Mouse (Mus musculus) heart, embryonic 16.5 days (tissue): ENCODE data around the gene Sfxn5. TPM values are rescaled to one million over a fixed set of nuclear protein-coding genes. Genes with fewer than 3 reads are reported as not detected.

Experiments used
- ATAC-seq: fragments of 200-750 bp; cut with Nextera tagmentation; replicated peaks from 2 replicates; pipeline ENCODE4 v1.8.0; 2017; ENCODE audit warnings: moderate number of reproducible peaks; ENCODE audit not compliant: insufficient read depth, low FRiP score; ENCODE audit errors: extremely low read depth
- H3K27ac ChIP-seq: fragments of 300-500 bp; sonication (generic); 2 replicates; pipeline ENCODE4 v1.5.1; 2014; ENCODE audit warnings: mild to moderate bottlenecking, low read length, control low read depth, moderate library complexity
- H3K27me3 ChIP-seq: fragments of 300-500 bp; sonication (generic); 2 replicates; pipeline ENCODE4 v1.6.1; 2014; ENCODE audit warnings: low read length, mixed read lengths; ENCODE audit not compliant: control insufficient read depth, insufficient read depth
- H3K36me3 ChIP-seq: fragments of 300-500 bp; sonication (generic); 2 replicates; pipeline ENCODE4 v1.6.1; 2014; ENCODE audit not compliant: control insufficient read depth, insufficient read depth
- H3K4me1 ChIP-seq: fragments of 300-500 bp; sonication (generic); 2 replicates; pipeline ENCODE4 v1.6.1; 2014; ENCODE audit warnings: low read length, mixed read lengths; ENCODE audit not compliant: control insufficient read depth, insufficient read depth
- H3K4me2 ChIP-seq: fragments of 300-500 bp; sonication (generic); 2 replicates; pipeline ENCODE4 v1.6.1; 2014; ENCODE audit warnings: low read depth, mild to moderate bottlenecking, control low read depth, low read length
- H3K4me3 ChIP-seq: fragments of 300-500 bp; sonication (generic); 2 replicates; pipeline ENCODE4 v1.5.1; 2014; ENCODE audit warnings: mild to moderate bottlenecking, control low read depth, low read length
- H3K9ac ChIP-seq: fragments of 300-500 bp; sonication (generic); 2 replicates; pipeline ENCODE4 v1.6.1; 2014; ENCODE audit warnings: low read length, control low read depth
- H3K9me3 ChIP-seq: fragments of 300-500 bp; sonication (generic); replicated peaks from 2 replicates; pipeline ENCODE4 v1.6.1; 2016; ENCODE audit warnings: low read length; ENCODE audit not compliant: control insufficient read depth
- WGBS: fragments of 180-500 bp; shearing (Covaris S2); extraction: QIAGEN DNeasy Blood & Tissue Kit; methylation state at CpG from one replicate; pipeline ENCODE4 v1.1.7; 2014; 5-methylcytosine and 5-hydroxymethylcytosine counted together
- polyA plus RNA-seq: library from polyadenylated mRNA; unstranded; fragments of >200 nt; fragmentation: Nextera tagmentation; extraction: Ambion mirVana; gene quantifications from 2 replicates; pipeline ENCODE4 v1.2.1, GENCODE M21; 2015

Gene Sfxn5
- polyA plus RNA-seq, 1 experiment from 2014 or later, result 4.9 TPM

DNA sequence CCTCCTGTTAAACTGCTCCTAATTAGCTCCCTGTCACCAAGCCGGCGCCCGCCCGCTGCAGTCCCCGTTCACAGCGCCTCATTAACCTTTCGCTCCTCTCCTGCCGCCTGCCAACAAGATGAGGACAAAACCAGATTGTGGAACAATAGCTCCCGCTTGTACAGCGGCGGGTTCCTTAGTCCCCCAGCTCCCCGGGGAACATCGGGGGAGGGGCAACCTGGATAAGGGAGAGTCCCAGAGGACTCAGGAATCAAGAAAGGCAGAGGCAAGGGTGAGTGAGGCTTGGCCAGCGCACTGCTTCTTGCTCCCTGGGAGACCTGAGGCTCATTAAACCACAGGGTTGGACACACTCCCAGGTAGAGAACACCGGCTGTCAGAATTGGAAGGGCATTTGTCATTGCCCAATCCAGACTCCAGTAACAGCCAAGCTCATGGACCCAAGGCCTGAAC lies 108.8 kb downstream of the Sfxn5 start:
- ATAC-seq, result no peak
- Histone ChIP-seq H3K9me3 (no peaks in the 10 kb centered on the region), H3K27ac (no peak overlapping the region), H3K4me1 (no peaks in the 10 kb centered on the region), H3K27me3 (no peaks in the 10 kb centered on the region), H3K4me2 (no peak overlapping the region), H3K4me3 (no peak overlapping the region), H3K36me3 (no peaks in the 10 kb centered on the region), H3K9ac (no peak overlapping the region)
- 68% methylated on average over 15 of the region's 15 CpGs for WGBS

GRCm38 (mm10) chr6:85223498-85224150 lies 109.6 kb downstream of the Sfxn5 start:
- 71% methylated on average over 14 of the region's 14 CpGs for WGBS
- Histone ChIP-seq H3K4me2 (no peak overlapping the region), H3K36me3 (no peaks in the 10 kb centered on the region), H3K4me3 (no peak overlapping the region), H3K4me1 (no peaks in the 10 kb centered on the region), H3K9ac (no peak overlapping the region), H3K27me3 (no peaks in the 10 kb centered on the region), H3K27ac (no peak overlapping the region), H3K9me3 (no peaks in the 10 kb centered on the region)
- ATAC-seq, result no peak

DNA sequence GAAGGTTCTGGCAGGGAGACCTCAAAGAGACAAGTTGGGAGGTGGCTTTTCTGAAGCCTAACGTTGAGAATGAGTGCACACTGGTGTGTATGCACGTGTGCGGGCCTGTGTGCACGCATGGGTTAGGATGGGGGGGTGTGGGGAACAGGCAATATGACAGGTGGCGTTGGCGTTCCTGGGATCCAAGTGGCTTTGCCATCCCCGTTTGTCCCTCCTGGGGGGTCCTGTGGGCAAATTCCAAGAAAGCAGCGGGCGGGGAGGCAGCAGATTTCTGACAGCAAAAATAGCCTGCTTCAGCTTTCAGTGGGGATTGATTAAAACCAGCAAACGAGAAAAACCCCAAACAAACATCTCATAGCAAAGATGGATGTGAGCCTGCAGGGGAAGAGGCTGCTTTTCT lies 110.7 kb downstream of the Sfxn5 start:
- no peak for ATAC-seq
- no peak overlapping the region for H3K27ac ChIP-seq
- WGBS, result 84% methylated on average over 10 of the region's 10 CpGs
- H3K4me3 ChIP-seq, result no peak overlapping the region
- no peaks in the 10 kb centered on the region for H3K9me3 ChIP-seq
- H3K27me3 ChIP-seq, result no peaks in the 10 kb centered on the region
- no peak overlapping the region for H3K4me2 ChIP-seq
- H3K9ac ChIP-seq, result no peak overlapping the region
- no peaks in the 10 kb centered on the region for H3K4me1 ChIP-seq
- no peaks in the 10 kb centered on the region for H3K36me3 ChIP-seq

DNA sequence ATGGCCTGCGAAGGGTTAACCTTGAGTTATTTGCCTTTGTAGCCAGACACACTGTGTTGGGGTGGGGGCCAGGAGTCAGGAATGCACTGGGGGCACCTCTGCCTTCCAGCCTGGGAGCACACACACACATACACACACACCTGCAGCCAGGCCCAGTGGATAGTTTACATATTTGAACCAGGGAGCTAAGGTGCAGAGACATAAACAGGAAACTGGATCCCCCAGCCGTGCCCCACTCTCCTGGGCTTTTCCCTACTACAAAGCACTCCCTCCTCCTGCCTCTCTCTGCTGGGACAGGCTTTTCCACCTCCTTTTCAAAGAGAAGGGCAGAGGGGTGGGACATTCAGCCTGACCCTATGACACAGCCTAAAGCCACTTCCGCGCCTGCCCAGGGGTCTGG lies 112.3 kb downstream of the Sfxn5 start:
- H3K4me1 ChIP-seq, result no peaks in the 10 kb centered on the region
- no peak overlapping the region for H3K27ac ChIP-seq
- no peaks in the 10 kb centered on the region for H3K36me3 ChIP-seq
- no peak for ATAC-seq
- H3K4me2 ChIP-seq, result no peak overlapping the region
- H3K9me3 ChIP-seq, result no peaks in the 10 kb centered on the region
- no peak overlapping the region for H3K9ac ChIP-seq
- no peak overlapping the region for H3K4me3 ChIP-seq
- H3K27me3 ChIP-seq, result no peaks in the 10 kb centered on the region
- WGBS, result 64% methylated on average over 4 of the region's 4 CpGs

GRCm38 (mm10) chr6:85219706-85220105 lies 113.5 kb downstream of the Sfxn5 start:
- no peaks in the 10 kb centered on the region for H3K4me1 ChIP-seq
- H3K4me3 ChIP-seq, result no peak overlapping the region
- WGBS, result 89% methylated on average over 11 of the region's 11 CpGs
- no peak for ATAC-seq
- no peak overlapping the region for H3K4me2 ChIP-seq
- H3K27ac ChIP-seq, result no peak overlapping the region
- no peaks in the 10 kb centered on the region for H3K9me3 ChIP-seq
- H3K36me3 ChIP-seq, result no peaks in the 10 kb centered on the region
- H3K9ac ChIP-seq, result no peak overlapping the region
- no peaks in the 10 kb centered on the region for H3K27me3 ChIP-seq

GRCm38 (mm10) chr6:85218684-85219445 lies 114.4 kb downstream of the Sfxn5 start:
- ATAC-seq, result no peak
- H3K36me3 ChIP-seq, result no peaks in the 10 kb centered on the region
- H3K27ac ChIP-seq, result no peak overlapping the region
- 51% methylated on average over 5 of the region's 5 CpGs for whole genome bisulfite sequencing
- no peaks in the 10 kb centered on the region for H3K4me1 ChIP-seq
- H3K4me3 ChIP-seq, result no peak overlapping the region
- H3K4me2 ChIP-seq, result no peak overlapping the region
- H3K9ac ChIP-seq, result no peak overlapping the region
- no peaks in the 10 kb centered on the region for H3K9me3 ChIP-seq
- no peaks in the 10 kb centered on the region for H3K27me3 ChIP-seq

DNA sequence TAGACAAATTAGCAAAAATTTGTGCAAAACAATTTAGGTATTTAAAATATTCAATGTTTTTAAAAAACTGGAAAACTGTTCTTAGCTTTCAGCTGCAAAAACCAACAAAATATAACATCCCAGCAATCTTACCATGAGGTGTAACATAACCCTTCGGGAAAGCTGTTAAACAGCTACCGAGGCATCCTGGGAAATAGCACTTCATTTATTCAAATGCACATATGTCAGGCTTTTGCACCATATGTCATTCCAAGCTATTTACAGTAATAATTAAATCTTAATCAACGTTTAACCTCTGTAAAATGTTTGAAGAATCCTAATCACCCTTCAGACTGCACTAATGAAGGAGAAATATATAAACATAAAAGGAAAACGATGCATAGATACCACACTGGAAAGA lies 115.0 kb downstream of the Sfxn5 start:
- Histone ChIP-seq H3K4me2 (no peak overlapping the region), H3K27ac (no peak overlapping the region), H3K4me1 (no peaks in the 10 kb centered on the region), H3K27me3 (no peaks in the 10 kb centered on the region), H3K9ac (no peak overlapping the region), H3K9me3 (no peaks in the 10 kb centered on the region), H3K4me3 (no peak overlapping the region), H3K36me3 (no peaks in the 10 kb centered on the region)
- no peak for ATAC-seq
- WGBS, result 76% methylated on average over 4 of the region's 4 CpGs

DNA sequence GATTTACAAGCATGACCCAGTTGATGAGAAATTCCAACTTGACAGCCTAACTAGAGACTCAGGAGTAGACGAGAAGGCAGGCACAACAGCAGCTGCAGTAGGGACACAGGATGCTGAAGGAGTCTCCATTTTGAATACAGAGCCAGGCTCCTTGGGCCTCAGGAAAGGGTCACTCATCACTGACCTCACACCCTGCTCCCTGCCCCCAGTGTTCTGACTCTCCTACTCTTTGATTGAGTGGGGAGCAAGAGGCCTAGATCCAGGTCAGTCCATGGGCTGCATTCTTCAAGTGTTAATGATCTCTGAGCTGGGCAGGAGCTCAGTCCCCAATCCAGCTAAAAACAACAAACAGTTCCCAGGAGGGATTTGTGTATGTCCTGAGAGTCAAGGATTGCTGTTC lies 122.5 kb downstream of the Sfxn5 start:
- no peak overlapping the region for H3K27ac ChIP-seq
- no peak overlapping the region for H3K4me3 ChIP-seq
- H3K4me1 ChIP-seq, result no peaks in the 10 kb centered on the region
- no peak overlapping the region for H3K4me2 ChIP-seq
- no peaks in the 10 kb centered on the region for H3K36me3 ChIP-seq
- WGBS, result 35% methylated on average over 1 of the region's 1 CpGs
- H3K9me3 ChIP-seq, result no peaks in the 10 kb centered on the region
- H3K27me3 ChIP-seq, result peaks cover 12% of the 10 kb centered on the region
- no peak overlapping the region for H3K9ac ChIP-seq
- no peak for ATAC-seq

DNA sequence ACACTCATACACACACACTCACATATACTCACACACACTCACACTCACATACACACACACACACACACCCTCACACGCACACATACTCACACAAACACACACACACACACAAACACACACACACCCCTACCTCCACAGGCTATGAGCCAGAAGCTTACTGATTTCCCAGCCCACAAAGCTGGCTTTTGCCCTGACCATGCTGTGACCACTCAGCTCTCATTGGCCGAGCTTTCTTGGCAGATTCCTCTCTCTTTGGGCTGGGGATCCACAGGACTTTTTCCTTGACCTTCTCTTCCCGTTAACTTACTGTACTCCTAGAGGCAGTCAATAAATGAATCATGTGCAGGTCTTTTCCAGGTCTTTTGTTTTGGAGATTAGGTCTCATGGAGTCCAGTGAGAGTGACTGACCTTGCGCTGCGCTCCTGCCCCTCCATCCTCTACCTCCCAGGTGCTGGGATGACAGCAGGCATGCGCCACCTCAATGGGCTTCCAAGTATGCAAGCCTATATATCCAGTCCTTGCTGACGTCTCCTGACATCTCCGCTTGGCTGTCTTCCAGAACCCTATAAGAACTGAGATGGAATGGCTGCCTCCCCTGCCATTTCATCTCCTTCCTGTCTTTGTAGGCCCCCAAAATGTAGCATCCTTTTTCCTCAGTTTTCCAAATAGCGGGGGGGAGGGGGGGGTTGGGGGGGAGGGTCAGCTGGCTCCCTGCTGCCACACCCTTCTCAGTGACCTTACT lies 123.8 kb downstream of the Sfxn5 start:
- H3K9ac ChIP-seq, result no peak overlapping the region
- no peak overlapping the region for H3K4me3 ChIP-seq
- H3K9me3 ChIP-seq, result no peaks in the 10 kb centered on the region
- H3K27me3 ChIP-seq, result peaks cover 18% of the 10 kb centered on the region
- no peak for ATAC-seq
- no peak overlapping the region for H3K4me2 ChIP-seq
- no peaks in the 10 kb centered on the region for H3K4me1 ChIP-seq
- 68% methylated on average over 9 of the region's 9 CpGs for WGBS
- no peaks in the 10 kb centered on the region for H3K36me3 ChIP-seq
- H3K27ac ChIP-seq, result no peak overlapping the region
